Mouse (Mus musculus) retina, adult 2 months (tissue): Measurements from ENCODE around the gene Depdc5.
A peak's percentile ranks its signal among the peaks of the same experiment; 100 is the strongest.
"Not testable (repeated sequence)": the region's sequence is repeated elsewhere in the genome, so short reads cannot be mapped to it uniquely, and the experiment has no call there.

ENCODE experiments used
- DNase-seq: peaks from one replicate; pipeline ENCODE4 v3.0.0-alpha.2; 2012; ENCODE audit warnings: low read depth, low spot score

Depdc5 gene

GRCm38 (mm10) chr5:32863253-32864228 lies at the start of gene Depdc5:
Gene Depdc5, plus strand, starts transcription at chr5:32863701.
- DNase-seq = peak; percentile 83

GRCm38 (mm10) chr5:32815396-32815795 lies 48.1 kb upstream of the Depdc5 start:
- DNase-seq = no peak

GRCm38 (mm10) chr5:32820471-32820870 lies 43.0 kb upstream of the Depdc5 start:
- DNase-seq = no peak

- no peak for DNase-seq
Measured at GRCm38 (mm10) chr5:32827009-32827408, 36.5 kb upstream of the Depdc5 start, which contains the start of gene Gm20671. Gene Gm20671, minus strand, starts transcription at chr5:32827109.

- DNase-seq = not testable (repeated sequence)
Measured at GRCm38 (mm10) chr5:32828766-32829165, 34.7 kb upstream of the Depdc5 start.

GRCm38 (mm10) chr5:32830054-32830453 lies 33.4 kb upstream of the Depdc5 start:
- DNase-seq = no peak

- DNase-seq = no peak
Measured at GRCm38 (mm10) chr5:32834497-32834896, 29.0 kb upstream of the Depdc5 start.

GRCm38 (mm10) chr5:32836976-32837375 lies 26.5 kb upstream of the Depdc5 start:
- no peak for DNase-seq

GRCm38 (mm10) chr5:32840029-32840428 lies 23.5 kb upstream of the Depdc5 start:
- DNase-seq = no peak

- no peak for DNase-seq
Measured at GRCm38 (mm10) chr5:32849178-32849577, 14.3 kb upstream of the Depdc5 start.

GRCm38 (mm10) chr5:32849580-32849979 lies 13.9 kb upstream of the Depdc5 start:
- not testable (repeated sequence) for DNase-seq

- no peak for DNase-seq
Measured at GRCm38 (mm10) chr5:32852026-32852425, 11.5 kb upstream of the Depdc5 start.

- DNase-seq = peak; percentile 90
Measured at GRCm38 (mm10) chr5:32853731-32854507, 9.6 kb upstream of the Depdc5 start, which contains the start of gene Prr14l. Gene Prr14l, minus strand, starts transcription at chr5:32854256.

GRCm38 (mm10) chr5:32854818-32855217 lies 8.7 kb upstream of the Depdc5 start:
- no peak for DNase-seq

- DNase-seq = not testable (repeated sequence)
Measured at GRCm38 (mm10) chr5:32855274-32855673, 8.2 kb upstream of the Depdc5 start.

GRCm38 (mm10) chr5:32857781-32858220 lies 5.7 kb upstream of the Depdc5 start:
- DNase-seq = no peak

GRCm38 (mm10) chr5:32861082-32861481 lies 2.4 kb upstream of the Depdc5 start:
- DNase-seq = no peak

- DNase-seq = no peak
Measured at GRCm38 (mm10) chr5:32862469-32863132, 900 bp upstream of the Depdc5 start.

- DNase-seq = no peak
Measured at GRCm38 (mm10) chr5:32869389-32870024, 6.0 kb downstream of the Depdc5 start.

- DNase-seq = no peak
Measured at GRCm38 (mm10) chr5:32872346-32872745, 8.8 kb downstream of the Depdc5 start.

- DNase-seq = no peak
Measured at GRCm38 (mm10) chr5:32886739-32887138, 23.2 kb downstream of the Depdc5 start.
